ENCODE assay signal across 10 mouse cellular contexts in the genomic region with DNA sequence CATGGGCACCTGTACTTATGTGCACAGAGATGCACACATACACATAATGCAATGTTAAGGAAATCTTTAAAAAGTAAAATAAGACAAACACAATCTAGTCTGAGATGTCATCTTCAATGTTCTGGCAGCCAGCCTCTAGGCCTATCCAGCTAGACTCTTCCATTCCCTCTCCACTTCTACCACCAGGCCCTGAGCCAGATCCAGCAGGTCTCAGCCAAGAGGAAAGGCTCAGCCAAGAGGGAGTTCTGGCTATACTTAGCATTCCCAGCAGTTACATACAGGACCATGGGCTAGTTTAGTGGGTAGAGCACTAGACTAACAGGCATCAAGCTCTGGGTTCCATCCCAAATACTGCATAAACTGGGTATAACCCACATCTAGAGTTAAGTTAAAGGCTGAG. TPM values are rescaled to one million over a fixed set of nuclear protein-coding genes. Genes with fewer than 3 reads are reported as not detected.
DNase-seq lines count a peak whose midpoint lies in the region; ATAC-seq and TF ChIP-seq lines count a peak whose summit lies in the region.
"Had no signal": no experiment of that assay in that cellular context is flagged by ENCODE, and none has a peak within 500 bp of the region (broad histone marks: within the 10 kb centered on the region; RNA-seq: fewer than 3 reads in every experiment).

No protein-coding gene starts in this region.

- H3K9ac ChIP-seq in limb, embryonic 14.5 days (ENCODE audit: low read depth, low read length, severe bottlenecking) = no peak overlapping the region
- no peak overlapping the region for H3K9ac ChIP-seq in heart, embryonic 12.5 days
- no peak overlapping the region for H3K9ac ChIP-seq in liver, embryonic 12.5 days
- H3K9ac ChIP-seq: embryonic facial prominence, embryonic 15.5 days; limb, embryonic 13.5 days had no signal

- ATAC-seq in limb, embryonic 14.5 days (ENCODE audit: low FRiP score, low read depth) = no peak
- ATAC-seq in heart, embryonic 12.5 days (ENCODE audit: insufficient number of reproducible peaks, low FRiP score) = no peak
- no peak for ATAC-seq in liver, embryonic 12.5 days
- ATAC-seq in megakaryocyte, adult 5-6 weeks (ENCODE audit: poor library complexity, severe bottlenecking) = no peak
- no peak for ATAC-seq in megakaryocyte-erythroid progenitor cell, adult 5-6 weeks (replicated peaks; ENCODE audit: low FRiP score, low TSS enrichment, poor library complexity, severe bottlenecking)

- no peak overlapping the region for H3K4me3 ChIP-seq in limb, embryonic 14.5 days (replicated peaks; ENCODE audit: low read length)
- H3K4me3 ChIP-seq in limb, embryonic 10.5 days = no peak overlapping the region
- no peak overlapping the region for H3K4me3 ChIP-seq in heart, embryonic 12.5 days
- no peak overlapping the region for H3K4me3 ChIP-seq in liver, embryonic 12.5 days
- H3K4me3 ChIP-seq: embryonic facial prominence, embryonic 15.5 days; limb, embryonic 13.5 days had no signal

- H3K9me3 ChIP-seq in limb, embryonic 14.5 days (ENCODE audit: control insufficient read depth, low read length) = no peaks in the 10 kb centered on the region
- no peaks in the 10 kb centered on the region for H3K9me3 ChIP-seq in limb, embryonic 10.5 days (replicated peaks)
- no peaks in the 10 kb centered on the region for H3K9me3 ChIP-seq in heart, embryonic 12.5 days (replicated peaks)
- H3K9me3 ChIP-seq in liver, embryonic 12.5 days (replicated peaks) = no peaks in the 10 kb centered on the region
- H3K9me3 ChIP-seq: embryonic facial prominence, embryonic 15.5 days; limb, embryonic 13.5 days had no signal

- H3K27me3 ChIP-seq in limb, embryonic 14.5 days (ENCODE audit: control insufficient read depth, insufficient read depth, low read length) = no peaks in the 10 kb centered on the region
- H3K27me3 ChIP-seq in limb, embryonic 10.5 days (ENCODE audit: low read depth, poor library complexity, severe bottlenecking) = no peaks in the 10 kb centered on the region
- H3K27me3 ChIP-seq in heart, embryonic 12.5 days (replicated peaks) = no peaks in the 10 kb centered on the region
- no peaks in the 10 kb centered on the region for H3K27me3 ChIP-seq in liver, embryonic 12.5 days (replicated peaks)
- H3K27me3 ChIP-seq: embryonic facial prominence, embryonic 15.5 days; limb, embryonic 13.5 days had no signal

- H3K4me1 ChIP-seq in limb, embryonic 14.5 days (ENCODE audit: control insufficient read depth, insufficient read depth, low read length) = 0 out of 2 replicates have a peak, but pooled peaks cover 3% of the 10 kb centered on the region
- peaks cover 39% of the 10 kb centered on the region for H3K4me1 ChIP-seq in limb, embryonic 10.5 days
- peaks cover 53% of the 10 kb centered on the region for H3K4me1 ChIP-seq in heart, embryonic 12.5 days (replicated peaks)
- peaks cover 68% of the 10 kb centered on the region for H3K4me1 ChIP-seq in liver, embryonic 12.5 days

- H3K36me3 ChIP-seq in limb, embryonic 14.5 days (ENCODE audit: control insufficient read depth, insufficient read depth, low read length) = no peaks in the 10 kb centered on the region
- no peaks in the 10 kb centered on the region for H3K36me3 ChIP-seq in limb, embryonic 10.5 days
- no peaks in the 10 kb centered on the region for H3K36me3 ChIP-seq in heart, embryonic 12.5 days
- no peaks in the 10 kb centered on the region for H3K36me3 ChIP-seq in liver, embryonic 12.5 days
- H3K36me3 ChIP-seq: embryonic facial prominence, embryonic 15.5 days; limb, embryonic 13.5 days had no signal

- no peak for TF ChIP-seq POLR2A in limb, embryonic 14.5 days (IDR thresholded peaks at IDR 0.05; ENCODE audit: borderline replicate concordance, extremely low read depth, insufficient read depth, insufficient read length)

- peak; percentile 15 for DNase-seq in limb, embryonic 14.5 days (ENCODE audit: low spot score)
- no peak for DNase-seq in limb, embryonic 10.5 days (ENCODE audit: low spot score)
- peak; percentile 94 for DNase-seq in cerebellum, adult 9-10 months
- DNase-seq in skeletal muscle tissue, adult 2 months (ENCODE audit: low read depth, low spot score) = peak; percentile 80

- H3K4me2 ChIP-seq in limb, embryonic 14.5 days (replicated peaks; ENCODE audit: low read depth, low read length, severe bottlenecking) = no peak overlapping the region
- H3K4me2 ChIP-seq in heart, embryonic 12.5 days = no peak overlapping the region
- H3K4me2 ChIP-seq in liver, embryonic 12.5 days = no peak overlapping the region
- H3K4me2 ChIP-seq: embryonic facial prominence, embryonic 15.5 days; limb, embryonic 13.5 days had no signal

- no peak overlapping the region for H3K27ac ChIP-seq in limb, embryonic 14.5 days (replicated peaks; ENCODE audit: low read depth, low read length)
- no peak overlapping the region for H3K27ac ChIP-seq in limb, embryonic 10.5 days
- peak overlapping the region; percentile 46 for H3K27ac ChIP-seq in heart, embryonic 12.5 days (ENCODE audit: poor library complexity, severe bottlenecking)
- peak overlapping the region; percentile 46; the same call in 1 of the 2 replicates for H3K27ac ChIP-seq in liver, embryonic 12.5 days
- H3K27ac ChIP-seq: embryonic facial prominence, embryonic 15.5 days; limb, embryonic 13.5 days had no signal

RNA-seq across cellular contexts. Expression of gene Cux1, which starts 26.3 kb away (rescaled TPM):
- polyA plus RNA-seq in limb, embryonic 14.5 days (2012; rRNA removed) = 39.0 and 42.1 TPM in 2 replicates
- 64.3 and 77.8 TPM in 2 replicates for polyA plus RNA-seq in limb, embryonic 14.5 days (2014; fragmentation: Nextera tagmentation; extraction: Ambion mirVana)
- 59.1 and 67.7 TPM in 2 replicates for polyA plus RNA-seq in limb, embryonic 10.5 days (2016; fragmentation: Nextera tagmentation; extraction: Ambion mirVana)
- polyA plus RNA-seq in heart, embryonic 12.5 days (2016; fragmentation: Nextera tagmentation; extraction: Ambion mirVana) = 81.0 and 85.4 TPM in 2 replicates
- polyA plus RNA-seq in liver, embryonic 12.5 days (2016; fragmentation: Nextera tagmentation; extraction: Ambion mirVana) = 29.8 and 31.7 TPM in 2 replicates
- 74.0 and 88.0 TPM in 2 replicates for total RNA-seq in megakaryocyte, adult 5-6 weeks (2015)
- 77.4 and 95.4 TPM in 2 replicates for total RNA-seq in megakaryocyte, adult 5-6 weeks (2017)
- total RNA-seq in megakaryocyte-erythroid progenitor cell, adult 5-6 weeks (2014; fragmentation: Nextera tagmentation) = 105 and 126 TPM in 2 replicates
- 97.0 and 146 TPM in 2 replicates for total RNA-seq in megakaryocyte-erythroid progenitor cell, adult 5-6 weeks (2017)

Comparison
In these comparisons a context has a peak if more than half of its experiments do, and no peak if none do; other contexts are left out.
1. H3K27ac ChIP-seq: peak in heart, embryonic 12.5 days (single experiment) and liver, embryonic 12.5 days (single experiment); none in limb, embryonic 14.5 days (single experiment) and limb, embryonic 10.5 days (single experiment).